Mouse (Mus musculus) kidney, adult 2 months (tissue): ENCODE data around the gene Gpr33.

Experiments used
- CTCF ChIP-seq: fragments of 200-500 bp; conservative IDR thresholded peaks from 2 replicates; pipeline ENCODE4 v1.5.1; 2011; ENCODE audit warnings: low read depth, mild to moderate bottlenecking, control low read depth, low read length, moderate library complexity, mixed read lengths; ENCODE audit not compliant: insufficient read depth, insufficient read length
- POLR2A ChIP-seq: fragments of 200-500 bp; IDR thresholded peaks from one replicate; pipeline ENCODE4 v1.6.1; 2011; ENCODE audit warnings: low read depth, low read length, control low read depth

- TF ChIP-seq CTCF (no peak), POLR2A (no peak)
Measured at GRCm38 (mm10) chr12:52034956-52035355, 7.1 kb upstream of the Gpr33 start.
